Mouse (Mus musculus): ENCODE data around the gene Acp4. TPM values are rescaled to one million over a fixed set of nuclear protein-coding genes. Genes with fewer than 3 reads are reported as not detected.
"Not testable (repeated sequence)": the region's sequence is repeated elsewhere in the genome, so short reads cannot be mapped to it uniquely, and the experiment has no call there.

The Acp4 gene
- polyA plus RNA-seq, 1 experiment from 2014 or later = not detected

DNA sequence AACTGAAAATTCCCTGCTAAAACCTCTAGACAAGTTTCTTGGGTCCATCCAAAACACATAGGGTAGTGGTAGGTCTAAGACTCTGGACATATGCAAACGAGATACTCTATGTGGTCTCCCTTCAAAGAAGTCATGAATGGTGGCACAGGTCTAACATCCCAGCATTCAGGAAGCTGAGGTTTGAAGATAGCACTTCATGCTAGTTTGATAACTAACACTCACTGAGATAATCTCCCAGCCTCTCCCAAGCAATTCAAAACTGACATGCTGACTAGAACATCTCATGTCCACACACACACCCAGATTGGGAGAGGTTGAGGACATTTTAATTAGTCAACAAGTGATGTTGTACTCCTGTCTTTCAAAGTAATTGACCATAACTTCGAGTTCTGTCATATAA is 17.3 kb downstream of the Acp4 start:
- no peak for ATAC-seq (replicated peaks)
- H3K4me3 ChIP-seq = no peak overlapping the region
- H3K36me3 ChIP-seq = no peaks in the 10 kb centered on the region
- no peak overlapping the region for H3K4me2 ChIP-seq (replicated peaks)
- 51% methylated on average over 2 of the region's 2 CpGs for WGBS
- H3K27me3 ChIP-seq = no peaks in the 10 kb centered on the region; the same call in 1 of the 2 replicates
- H3K9ac ChIP-seq (replicated peaks) = no peak overlapping the region
- no peaks in the 10 kb centered on the region for H3K9me3 ChIP-seq
- no peak overlapping the region for H3K27ac ChIP-seq (replicated peaks)
- no peaks in the 10 kb centered on the region for H3K4me1 ChIP-seq

DNA sequence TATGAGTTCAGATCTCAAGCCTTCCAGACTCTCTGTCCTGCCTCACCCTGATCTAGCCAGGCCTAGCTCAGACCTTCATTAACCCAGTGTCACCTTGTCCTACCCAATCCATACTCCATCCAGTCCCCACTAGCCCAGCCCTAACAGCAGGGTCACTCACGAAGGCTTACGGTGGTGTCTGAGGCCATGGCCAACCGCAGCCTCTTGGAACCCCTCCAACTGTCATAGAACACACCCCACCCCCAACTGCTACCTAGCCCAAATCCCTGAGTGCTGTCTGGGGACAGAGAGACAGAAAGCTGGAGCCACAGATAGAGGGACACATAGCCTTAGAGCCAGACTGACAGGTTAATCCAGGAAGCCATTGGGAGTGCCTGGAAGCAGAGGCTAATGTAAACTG is 21.3 kb downstream of the Acp4 start, which contains the start of gene Gm36864:
Gm36864 (plus strand) TSS at position 269 of the 400 bp plus-strand sequence.
- Histone ChIP-seq H3K27me3 (no peaks in the 10 kb centered on the region), H3K4me2 (replicated peaks) (no peak within 1 kb of the TSS), H3K36me3 (no peaks in the 10 kb centered on the region), H3K4me1 (no peaks in the 10 kb centered on the region), H3K27ac (replicated peaks) (no peak within 1 kb of the TSS), H3K9me3 (no peaks in the 10 kb centered on the region), H3K4me3 (no peak within 1 kb of the TSS), H3K9ac (replicated peaks) (no peak within 1 kb of the TSS)
- no peak for ATAC-seq (replicated peaks)
- 68% methylated on average over 3 of the region's 3 CpGs for WGBS

DNA sequence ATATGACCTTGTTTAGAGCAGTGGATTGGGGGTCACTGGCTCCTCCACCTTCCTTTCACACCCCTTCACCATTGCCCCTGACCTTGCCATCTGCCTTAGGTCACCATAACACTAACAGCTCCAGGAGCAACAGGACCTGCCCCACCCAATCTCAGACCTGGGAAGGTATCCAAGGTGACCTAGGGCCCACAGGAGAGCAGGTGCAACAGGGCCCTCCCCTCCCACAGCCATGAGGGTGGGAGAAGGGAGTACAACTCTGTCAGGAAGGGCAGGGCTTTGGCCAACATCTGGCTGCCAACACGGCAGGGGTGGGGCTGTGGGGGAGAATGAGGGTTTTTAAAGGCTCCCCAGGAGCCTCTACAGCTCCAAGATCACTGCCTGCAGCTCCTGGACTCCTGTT is 32.1 kb downstream of the Acp4 start, which contains the start of gene Klk1:
Klk1 (plus strand) TSS at position 285 of the 400 bp plus-strand sequence.
- Histone ChIP-seq H3K27ac (replicated peaks) (no peak within 1 kb of the TSS), H3K4me2 (replicated peaks) (no peak within 1 kb of the TSS), H3K4me1 (no peaks in the 10 kb centered on the region), H3K4me3 (no peak within 1 kb of the TSS), H3K9me3 (no peaks in the 10 kb centered on the region), H3K27me3 (no peaks in the 10 kb centered on the region), H3K9ac (replicated peaks) (no peak within 1 kb of the TSS), H3K36me3 (no peaks in the 10 kb centered on the region)
- ATAC-seq (replicated peaks) = no peak
- WGBS = 45% methylated on average over 1 of the region's 1 CpGs

DNA sequence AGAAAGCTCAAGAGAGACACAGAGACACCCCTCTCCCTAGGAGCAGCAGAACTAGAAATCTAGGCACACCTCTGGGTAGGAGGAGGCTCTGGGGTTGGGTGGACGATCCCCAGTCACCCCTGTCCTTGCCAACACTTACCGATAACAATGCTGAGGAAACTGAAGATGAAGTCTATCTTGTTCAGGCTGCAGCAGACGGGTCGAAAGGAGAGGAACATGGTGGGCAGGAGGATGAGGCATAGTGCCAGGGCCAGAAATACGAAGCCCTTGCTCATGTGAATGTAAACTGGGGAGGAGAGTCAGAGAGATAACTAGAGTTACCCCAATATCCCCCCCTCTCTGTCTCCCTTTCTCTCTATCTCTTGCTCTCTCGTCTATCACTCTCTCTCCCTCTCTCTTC is 34.8 kb downstream of the Acp4 start:
- not testable (repeated sequence) for H3K27ac ChIP-seq (replicated peaks); ATAC-seq (replicated peaks)
- WGBS = 83% methylated on average over 6 of the region's 6 CpGs

DNA sequence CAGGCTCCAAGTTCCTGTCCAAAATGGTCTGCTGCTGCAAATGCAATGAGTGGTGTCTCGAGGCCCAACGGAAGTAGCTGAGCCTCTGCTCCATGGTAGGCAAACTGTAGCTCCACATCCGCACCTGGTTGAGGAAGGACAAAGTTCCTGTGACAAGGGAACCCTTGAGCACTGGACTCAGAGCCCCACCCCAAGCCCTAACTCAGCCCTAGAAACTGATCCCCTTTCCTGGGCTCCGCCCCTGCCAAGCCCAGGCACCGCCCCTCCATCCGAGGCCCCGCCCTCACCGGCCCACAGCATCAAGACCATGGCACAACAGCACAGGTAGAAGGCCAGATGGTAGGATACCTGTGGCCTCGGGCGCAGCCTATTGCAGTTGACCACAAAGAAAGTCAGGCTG is 35.6 kb downstream of the Acp4 start:
- 79% methylated on average over 10 of the region's 10 CpGs for WGBS
- ATAC-seq (replicated peaks); H3K9me3 ChIP-seq; H3K9ac ChIP-seq (replicated peaks); H3K4me3 ChIP-seq; H3K27ac ChIP-seq (replicated peaks); H3K27me3 ChIP-seq; H3K36me3 ChIP-seq; H3K4me2 ChIP-seq (replicated peaks); H3K4me1 ChIP-seq: not testable (repeated sequence)

More for the DNA sequence above, 34.8 kb downstream of the Acp4 start:
- not testable (repeated sequence) for H3K9me3 ChIP-seq; H3K36me3 ChIP-seq; H3K4me1 ChIP-seq; H3K27me3 ChIP-seq; H3K4me2 ChIP-seq (replicated peaks); H3K4me3 ChIP-seq; H3K9ac ChIP-seq (replicated peaks)

DNA sequence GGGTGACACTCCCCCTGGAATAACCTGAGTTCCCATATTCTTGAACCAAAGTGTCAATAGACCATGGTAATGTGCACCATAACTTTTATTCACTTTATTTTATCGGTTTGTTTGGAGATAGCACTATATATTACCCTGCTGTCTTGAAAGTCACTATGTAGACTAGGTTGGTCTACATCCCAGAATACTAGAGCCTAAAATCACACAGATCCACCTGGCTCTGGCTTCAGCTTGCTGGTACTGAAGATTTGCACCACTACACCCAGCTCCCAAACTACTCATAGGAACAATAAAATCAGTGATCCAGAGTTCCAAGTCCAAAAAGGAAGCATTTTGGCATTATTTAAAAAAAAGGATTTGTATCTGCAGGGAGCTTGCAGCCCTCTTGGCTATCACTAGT is 41.5 kb downstream of the Acp4 start, which contains the start of gene Klk1b5:
Klk1b5 (plus strand) TSS at position 301 of the 400 bp plus-strand sequence.
- H3K9ac ChIP-seq (replicated peaks) = no peak within 1 kb of the TSS
- WGBS = 91% methylated on average over 1 of the region's 1 CpGs
- H3K4me3 ChIP-seq = no peak within 1 kb of the TSS
- H3K4me2 ChIP-seq (replicated peaks) = no peak within 1 kb of the TSS
- no peak for ATAC-seq (replicated peaks)
- no peaks in the 10 kb centered on the region for H3K36me3 ChIP-seq
- H3K27me3 ChIP-seq = no peaks in the 10 kb centered on the region
- no peak within 1 kb of the TSS for H3K27ac ChIP-seq (replicated peaks)
- no peaks in the 10 kb centered on the region for H3K4me1 ChIP-seq
- no peaks in the 10 kb centered on the region for H3K9me3 ChIP-seq

DNA sequence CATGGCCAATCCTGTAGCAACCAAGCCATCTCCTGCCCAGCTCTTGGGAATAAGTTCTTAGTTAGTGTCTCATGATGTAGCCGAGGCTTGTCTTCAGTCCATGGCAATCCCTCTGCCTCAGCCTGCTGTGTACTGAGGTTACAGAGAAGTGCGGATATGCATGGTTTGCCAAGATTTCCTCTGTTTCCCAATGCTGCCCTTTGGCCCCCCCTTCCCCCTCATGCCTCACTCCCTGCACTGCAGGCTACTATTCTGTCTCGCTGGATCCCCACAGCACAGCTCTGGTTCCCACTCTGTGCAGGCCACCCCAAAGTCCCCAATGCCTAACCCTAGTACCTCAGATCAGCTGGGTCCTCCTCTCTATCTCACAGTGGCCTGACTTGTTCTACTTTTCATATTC is 48.9 kb downstream of the Acp4 start:
- Histone ChIP-seq H3K4me1 (no peaks in the 10 kb centered on the region), H3K4me3 (no peak overlapping the region), H3K9me3 (no peaks in the 10 kb centered on the region), H3K36me3 (no peaks in the 10 kb centered on the region), H3K4me2 (replicated peaks) (no peak overlapping the region), H3K27ac (replicated peaks) (no peak overlapping the region), H3K9ac (replicated peaks) (no peak overlapping the region), H3K27me3 (no peaks in the 10 kb centered on the region)
- 84% methylated on average over 3 of the region's 3 CpGs for WGBS
- no peak for ATAC-seq (replicated peaks)

DNA sequence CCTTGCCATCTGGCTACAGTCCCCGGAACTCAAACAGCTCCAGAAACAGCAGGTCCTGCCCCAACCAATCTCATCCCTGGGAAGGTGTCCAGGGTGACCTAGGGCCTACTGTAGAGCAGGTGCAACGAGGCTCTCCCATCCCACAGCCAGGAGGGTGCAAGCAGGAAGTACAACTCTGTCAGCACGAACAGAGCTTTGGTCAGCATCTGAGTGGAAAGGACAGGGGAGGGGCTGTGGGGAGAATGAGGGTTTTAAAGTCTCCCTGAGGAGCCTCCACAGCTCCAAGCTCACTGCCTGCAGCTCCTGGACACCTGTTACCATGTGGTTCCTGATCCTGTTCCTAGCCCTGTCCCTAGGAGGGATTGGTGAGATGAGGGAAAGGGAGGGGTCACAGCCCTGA is 50.0 kb downstream of the Acp4 start, which contains the start of gene Klk1b4:
Klk1b4 (plus strand) TSS at position 301 of the 400 bp plus-strand sequence.
- H3K27ac ChIP-seq (replicated peaks); ATAC-seq (replicated peaks); H3K9me3 ChIP-seq; H3K4me2 ChIP-seq (replicated peaks); H3K4me3 ChIP-seq; H3K27me3 ChIP-seq; H3K9ac ChIP-seq (replicated peaks); H3K36me3 ChIP-seq; H3K4me1 ChIP-seq: not testable (repeated sequence)
- WGBS = 48% methylated on average over 3 of the region's 3 CpGs

Other genes starting within 250 kb of the Acp4 start
- not detected in 2 replicates for gene Klk1b26, start 245.2 kb downstream of the Acp4 start, polyA plus RNA-seq (2015; fragmentation: Nextera tagmentation; extraction: Ambion mirVana)
- not detected in 2 replicates for gene Klk1b27, start 205.1 kb downstream of the Acp4 start, polyA plus RNA-seq (2015; fragmentation: Nextera tagmentation; extraction: Ambion mirVana)
- gene Klk1b21, start 155.1 kb downstream of the Acp4 start, polyA plus RNA-seq (2015; fragmentation: Nextera tagmentation; extraction: Ambion mirVana) = not detected in 2 replicates
- gene Klk1b22, start 144.7 kb downstream of the Acp4 start, polyA plus RNA-seq (2015; fragmentation: Nextera tagmentation; extraction: Ambion mirVana) = not detected in 2 replicates
- not detected in 2 replicates for gene Klk1b16, start 120.6 kb downstream of the Acp4 start, polyA plus RNA-seq (2015; fragmentation: Nextera tagmentation; extraction: Ambion mirVana)
- gene Klk1b24, start 69.1 kb downstream of the Acp4 start, polyA plus RNA-seq (2015; fragmentation: Nextera tagmentation; extraction: Ambion mirVana) = not detected in 2 replicates
- not detected in 2 replicates for gene Klk1b3, start 59.2 kb downstream of the Acp4 start, polyA plus RNA-seq (2015; fragmentation: Nextera tagmentation; extraction: Ambion mirVana)
- gene Klk1b4, start 49.9 kb downstream of the Acp4 start, polyA plus RNA-seq (2015; fragmentation: Nextera tagmentation; extraction: Ambion mirVana) = not detected in 2 replicates
- gene Klk1b5, start 41.4 kb downstream of the Acp4 start, polyA plus RNA-seq (2015; fragmentation: Nextera tagmentation; extraction: Ambion mirVana) = not detected in 2 replicates
- not detected in 2 replicates for gene Klk1, start 32.0 kb downstream of the Acp4 start, polyA plus RNA-seq (2015; fragmentation: Nextera tagmentation; extraction: Ambion mirVana)
- gene Gm36864, start 21.2 kb downstream of the Acp4 start, polyA plus RNA-seq (2015; fragmentation: Nextera tagmentation; extraction: Ambion mirVana) = not detected in 2 replicates
- gene 1700028J19Rik, start 10.7 kb downstream of the Acp4 start, polyA plus RNA-seq (2015; fragmentation: Nextera tagmentation; extraction: Ambion mirVana) = 0.72 and 1.2 TPM in 2 replicates
- 219 and 222 TPM in 2 replicates for gene 2410002F23Rik, start 10.7 kb downstream of the Acp4 start, polyA plus RNA-seq (2015; fragmentation: Nextera tagmentation; extraction: Ambion mirVana)
- not detected in 2 replicates for gene Gm15517, start 4.1 kb upstream of the Acp4 start, polyA plus RNA-seq (2015; fragmentation: Nextera tagmentation; extraction: Ambion mirVana)
- 3.7 TPM in 2 replicates for gene Clec11a, start 49.5 kb upstream of the Acp4 start, polyA plus RNA-seq (2015; fragmentation: Nextera tagmentation; extraction: Ambion mirVana)
- 22.0 and 24.2 TPM in 2 replicates for gene Shank1, start 52.9 kb upstream of the Acp4 start, polyA plus RNA-seq (2015; fragmentation: Nextera tagmentation; extraction: Ambion mirVana)
- gene Syt3, start 126.7 kb upstream of the Acp4 start, polyA plus RNA-seq (2015; fragmentation: Nextera tagmentation; extraction: Ambion mirVana) = 24.5 and 26.7 TPM in 2 replicates
- gene 1700008O03Rik, start 128.4 kb upstream of the Acp4 start, polyA plus RNA-seq (2015; fragmentation: Nextera tagmentation; extraction: Ambion mirVana) = 1.1 and 1.4 TPM in 2 replicates
- 15.6 and 15.7 TPM in 2 replicates for gene Lrrc4b, start 171.6 kb upstream of the Acp4 start, polyA plus RNA-seq (2015; fragmentation: Nextera tagmentation; extraction: Ambion mirVana)
- 4.3 and 5.8 TPM in 2 replicates for gene Aspdh, start 208.0 kb upstream of the Acp4 start, polyA plus RNA-seq (2015; fragmentation: Nextera tagmentation; extraction: Ambion mirVana)
- 52.5 and 56.6 TPM in 2 replicates for gene Josd2, start 210.6 kb upstream of the Acp4 start, polyA plus RNA-seq (2015; fragmentation: Nextera tagmentation; extraction: Ambion mirVana)
- 133 and 138 TPM in 2 replicates for gene Emc10, start 239.2 kb upstream of the Acp4 start, polyA plus RNA-seq (2015; fragmentation: Nextera tagmentation; extraction: Ambion mirVana)
- gene Fam71e1, start 239.2 kb upstream of the Acp4 start, polyA plus RNA-seq (2015; fragmentation: Nextera tagmentation; extraction: Ambion mirVana) = 30.2 and 30.5 TPM in 2 replicates